Mouse (Mus musculus) frontal cortex, adult (tissue): Measurements from ENCODE around the gene Slc6a12.

ENCODE experiments used
- ATAC-seq: cut with Nextera tagmentation; 2 replicates; pipeline ENCODE4 v1.9.2; 2017; ENCODE audit warnings: mild to moderate bottlenecking, moderate library complexity, mixed read lengths; ENCODE audit not compliant: low TSS enrichment

Slc6a12 gene

GRCm38 (mm10) chr6:121343771-121344123 is 871 bp downstream of the Slc6a12 start:
- ATAC-seq = no peak

DNA sequence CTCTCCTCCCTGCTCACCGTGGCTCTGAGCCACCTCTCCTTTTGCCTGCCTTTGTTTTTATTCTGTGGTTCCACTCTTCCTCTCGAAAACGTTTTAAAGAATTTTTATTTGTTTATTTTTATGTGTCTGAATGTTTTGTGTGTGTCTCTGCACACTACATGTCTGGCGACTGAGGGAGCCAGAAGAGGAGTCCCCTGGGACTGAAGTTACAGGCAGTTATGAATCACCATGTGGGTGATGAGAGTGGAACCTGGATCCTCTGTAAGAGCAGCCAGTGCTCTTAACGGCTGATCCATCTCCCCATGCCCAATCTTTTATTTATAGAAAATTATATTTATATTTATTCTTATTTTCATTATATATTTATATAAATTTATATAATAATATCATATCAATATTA is 1.5 kb downstream of the Slc6a12 start:
- ATAC-seq = no peak

DNA sequence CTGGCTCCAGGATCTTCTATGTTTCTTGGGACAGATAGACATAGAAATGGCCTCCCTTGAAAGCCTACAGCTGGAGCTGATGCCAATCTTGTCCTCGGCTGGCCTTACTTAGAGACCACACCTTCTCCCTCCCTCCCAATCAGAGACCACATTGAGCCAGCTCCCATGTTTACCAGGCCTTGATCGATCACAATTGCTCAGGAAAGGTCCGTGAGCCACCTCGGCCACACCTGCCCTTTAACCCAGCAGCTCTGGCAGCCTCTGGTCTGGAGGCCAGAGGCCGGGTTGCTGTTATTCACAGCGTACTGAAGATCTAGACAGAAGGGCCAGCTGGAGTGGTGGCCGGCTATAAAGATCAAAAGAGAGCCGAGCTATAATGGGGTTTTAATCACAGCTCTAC is 3.6 kb downstream of the Slc6a12 start:
- no peak for ATAC-seq

- no peak for ATAC-seq
Measured at GRCm38 (mm10) chr6:121352276-121352675, 9.4 kb downstream of the Slc6a12 start.

- no peak for ATAC-seq
Measured at GRCm38 (mm10) chr6:121356041-121356440, 13.2 kb downstream of the Slc6a12 start.

DNA sequence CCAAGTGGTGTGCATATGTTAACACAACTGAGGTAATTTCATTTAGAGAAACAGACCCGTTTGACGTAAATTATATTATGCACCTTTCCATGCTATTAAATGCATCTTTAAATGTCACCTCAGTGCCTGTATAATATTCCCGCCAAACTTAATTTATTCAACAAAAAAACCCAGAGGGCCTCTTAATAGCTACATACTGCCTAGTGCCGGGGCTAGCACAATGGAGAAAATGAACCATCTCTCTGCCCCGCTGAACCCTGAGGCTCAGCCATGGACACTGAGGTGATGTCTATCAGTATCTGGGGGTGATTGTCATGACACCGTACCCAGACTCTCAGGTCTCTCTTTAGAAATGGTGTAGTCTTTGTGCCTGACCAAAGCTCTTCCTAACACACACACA is 14.4 kb downstream of the Slc6a12 start:
- ATAC-seq = no peak

- no peak for ATAC-seq
Measured at GRCm38 (mm10) chr6:121363061-121363460, 20.2 kb downstream of the Slc6a12 start.

DNA sequence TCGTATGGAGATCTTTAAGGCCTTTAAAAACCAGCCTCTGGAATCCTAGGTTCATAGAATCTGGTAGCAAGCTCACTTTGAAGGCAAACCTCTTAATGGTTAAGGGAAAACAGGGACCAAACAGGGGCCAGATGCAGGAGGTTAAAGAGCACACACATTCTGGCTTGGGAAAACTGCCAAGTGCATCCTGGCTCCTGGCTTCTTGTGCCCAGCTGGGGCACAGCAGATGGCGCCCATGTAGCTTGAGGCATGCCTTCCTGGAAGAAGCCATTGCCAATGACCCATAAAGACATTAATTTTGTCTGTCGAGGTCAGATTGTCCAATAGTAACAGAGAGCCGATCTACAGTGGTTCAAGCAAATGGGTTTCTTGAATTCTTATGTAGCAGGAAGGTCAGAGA is 21.1 kb downstream of the Slc6a12 start:
- ATAC-seq = no peak

DNA sequence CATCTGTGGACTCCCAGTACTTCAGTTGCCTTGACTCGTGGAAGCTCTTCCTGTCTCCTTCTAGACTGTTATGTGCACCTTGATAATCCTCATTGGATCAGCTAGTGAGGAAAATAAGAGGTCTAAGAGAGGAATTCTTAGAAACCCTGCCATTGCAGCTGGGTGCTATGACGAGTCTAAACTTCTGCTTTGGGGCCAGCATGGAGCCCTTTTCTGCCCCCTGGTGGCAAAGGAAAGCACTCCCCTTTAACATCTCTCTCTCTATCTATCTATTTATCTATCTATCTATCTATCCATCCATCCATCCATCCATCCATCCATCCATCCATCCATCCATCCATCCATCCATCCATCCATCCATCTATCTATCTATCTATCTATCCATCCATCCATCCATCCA is 23.7 kb downstream of the Slc6a12 start:
- ATAC-seq = peak; percentile 58

DNA sequence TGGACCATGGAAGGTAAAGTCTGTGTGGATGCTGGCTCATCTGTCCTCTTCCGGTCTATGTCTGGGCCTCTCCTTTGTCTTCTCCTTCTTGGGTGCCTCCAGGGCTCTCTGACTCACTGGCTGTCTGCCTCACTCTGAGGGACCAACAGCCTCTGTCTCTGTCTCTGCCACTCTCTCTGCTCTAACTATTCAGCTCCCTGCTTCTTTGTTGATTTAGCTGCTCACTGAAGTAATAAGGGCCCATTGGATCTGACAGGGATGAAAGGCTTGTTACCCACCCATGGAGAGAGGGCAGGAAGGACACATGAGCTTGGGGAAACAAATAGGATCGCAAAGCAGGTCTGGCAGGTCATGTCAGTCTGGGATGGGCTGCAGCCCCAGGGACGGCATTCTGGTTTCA is 24.2 kb downstream of the Slc6a12 start:
- no peak for ATAC-seq

- peak; percentile 86 for ATAC-seq
Measured at GRCm38 (mm10) chr6:121371197-121371980, 28.5 kb downstream of the Slc6a12 start.

DNA sequence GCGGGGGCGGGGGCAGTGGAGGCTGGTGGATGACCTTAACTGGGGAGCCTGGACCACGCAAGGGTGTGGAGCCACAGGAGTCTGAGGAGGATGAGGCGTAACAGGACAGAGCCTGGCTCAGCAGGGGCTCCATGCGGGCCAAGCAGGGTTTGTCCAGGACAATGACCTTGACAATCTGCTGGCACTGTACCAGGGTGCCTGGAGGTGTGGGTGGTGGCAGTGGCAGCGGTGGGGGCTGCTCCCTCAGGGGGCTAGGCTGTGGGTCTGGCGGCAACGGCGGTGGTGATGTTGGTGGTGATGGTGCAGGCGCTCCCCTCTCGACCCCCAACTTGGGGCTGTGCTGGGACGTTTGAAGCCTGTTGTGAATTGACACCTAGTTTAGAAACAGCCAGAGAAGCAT is 33.3 kb downstream of the Slc6a12 start:
- no peak for ATAC-seq

- ATAC-seq = no peak
Measured at GRCm38 (mm10) chr6:121378256-121378655, 35.4 kb downstream of the Slc6a12 start.

DNA sequence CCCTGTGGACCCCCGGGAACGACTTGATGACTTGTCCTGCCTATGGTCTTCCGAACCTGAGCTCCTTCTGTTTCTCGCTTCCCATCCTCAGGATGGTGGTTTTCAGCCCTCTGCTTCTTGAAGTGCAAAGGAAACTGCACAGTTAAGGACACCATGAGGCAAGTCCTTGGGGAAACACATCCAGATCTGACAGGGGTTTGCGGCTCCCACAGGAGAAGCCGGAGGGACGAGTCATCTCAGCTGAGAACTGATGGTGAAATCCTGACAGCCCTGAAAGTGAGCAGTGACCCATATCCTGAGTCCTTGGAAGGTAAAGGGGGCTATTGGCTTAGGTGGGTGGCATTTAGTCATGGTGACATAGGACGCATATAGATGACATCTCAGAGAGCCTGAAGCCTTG is 37.7 kb downstream of the Slc6a12 start:
- no peak for ATAC-seq

GRCm38 (mm10) chr6:121382071-121382470 is 39.2 kb downstream of the Slc6a12 start:
- no peak for ATAC-seq

GRCm38 (mm10) chr6:121385397-121385796 is 42.5 kb downstream of the Slc6a12 start:
- no peak for ATAC-seq

DNA sequence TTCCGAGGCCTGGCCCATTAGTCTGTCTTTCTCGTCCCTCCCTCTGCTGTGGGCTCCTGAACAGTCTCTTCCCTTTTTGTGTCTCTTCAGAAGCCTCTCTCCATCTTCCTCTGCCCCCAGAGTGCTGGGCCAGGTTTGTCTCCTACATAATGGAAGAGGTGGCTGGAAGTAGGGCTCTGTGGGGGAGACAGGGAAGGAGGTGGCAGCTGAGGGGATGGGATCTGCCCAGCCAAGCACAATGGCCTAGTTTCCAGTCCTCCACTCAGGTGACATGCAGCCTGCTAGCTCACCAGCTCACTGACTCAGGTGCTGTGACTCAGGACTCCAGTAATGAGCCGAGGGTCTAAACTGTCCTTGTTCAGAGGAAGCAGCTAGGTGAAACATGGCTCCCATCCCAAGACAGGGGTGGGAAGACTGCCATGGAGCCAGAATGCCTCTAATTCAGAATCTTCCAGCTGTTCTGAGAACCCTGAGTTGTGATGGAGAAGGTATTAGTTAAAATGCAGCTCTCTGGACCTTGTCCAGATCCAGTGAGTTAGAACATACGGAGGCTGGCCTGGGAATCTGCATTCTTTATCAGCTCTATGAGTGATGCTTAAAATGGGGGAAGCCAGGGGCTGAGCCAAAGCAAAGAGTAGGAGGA is 49.9 kb downstream of the Slc6a12 start:
- ATAC-seq = peak; percentile 93

- no peak for ATAC-seq
Measured at GRCm38 (mm10) chr6:121401140-121401539, 58.3 kb downstream of the Slc6a12 start.

GRCm38 (mm10) chr6:121401826-121402660 is 59.2 kb downstream of the Slc6a12 start:
- ATAC-seq = no peak

DNA sequence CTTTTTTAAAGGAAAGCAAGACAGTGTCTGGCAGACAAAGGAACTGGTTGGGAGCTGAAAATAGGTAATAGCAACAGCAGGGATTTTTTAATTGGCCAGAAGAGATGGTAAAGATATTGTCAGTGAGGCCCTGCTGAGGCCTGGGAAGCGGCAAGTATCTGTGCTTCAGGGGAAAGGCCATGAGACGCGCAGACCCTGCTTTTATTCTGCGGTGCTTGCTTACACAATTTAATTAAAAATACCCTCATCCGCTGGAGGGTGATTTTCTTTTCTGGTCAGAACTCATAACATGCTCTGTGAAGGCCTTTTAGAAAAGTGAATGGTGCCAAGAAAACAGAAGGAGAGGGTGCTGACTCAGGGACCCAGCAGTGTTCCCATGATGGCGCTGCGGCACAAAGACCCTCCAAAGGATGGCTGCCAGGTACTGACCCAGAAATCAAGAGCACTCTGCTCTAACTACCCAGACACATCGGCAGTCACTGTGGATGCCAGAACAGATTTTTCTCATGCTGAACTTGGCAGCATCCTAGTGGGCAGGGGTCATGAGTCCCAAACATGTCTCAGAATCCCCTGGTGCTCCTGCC is 59.9 kb downstream of the Slc6a12 start:
- ATAC-seq = peak; percentile 53

DNA sequence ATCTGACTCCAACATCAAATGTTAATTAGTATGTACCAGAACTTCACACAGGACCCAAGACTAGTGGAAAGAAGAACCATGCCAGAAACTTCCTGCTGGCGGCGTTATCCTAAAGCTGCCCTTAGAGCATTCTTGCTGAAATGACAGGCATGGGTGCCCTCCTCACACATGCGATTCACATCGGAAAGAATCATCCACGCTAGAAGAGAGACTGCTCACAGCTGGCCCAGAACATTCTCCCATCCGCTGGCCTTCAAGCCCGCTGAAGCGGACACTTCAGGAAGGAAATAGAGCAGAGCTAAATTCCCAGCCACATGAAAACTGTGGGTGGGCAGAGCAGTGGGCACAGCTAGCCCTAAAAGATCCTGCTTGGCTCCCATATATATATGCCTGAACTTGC is 62.4 kb downstream of the Slc6a12 start:
- ATAC-seq = peak; percentile 31; the same call in 1 of the 2 replicates

- peak; percentile 6; the same call in 1 of the 2 replicates for ATAC-seq
Measured at GRCm38 (mm10) chr6:121407571-121408011, 64.7 kb downstream of the Slc6a12 start.
